In the genomic region with DNA sequence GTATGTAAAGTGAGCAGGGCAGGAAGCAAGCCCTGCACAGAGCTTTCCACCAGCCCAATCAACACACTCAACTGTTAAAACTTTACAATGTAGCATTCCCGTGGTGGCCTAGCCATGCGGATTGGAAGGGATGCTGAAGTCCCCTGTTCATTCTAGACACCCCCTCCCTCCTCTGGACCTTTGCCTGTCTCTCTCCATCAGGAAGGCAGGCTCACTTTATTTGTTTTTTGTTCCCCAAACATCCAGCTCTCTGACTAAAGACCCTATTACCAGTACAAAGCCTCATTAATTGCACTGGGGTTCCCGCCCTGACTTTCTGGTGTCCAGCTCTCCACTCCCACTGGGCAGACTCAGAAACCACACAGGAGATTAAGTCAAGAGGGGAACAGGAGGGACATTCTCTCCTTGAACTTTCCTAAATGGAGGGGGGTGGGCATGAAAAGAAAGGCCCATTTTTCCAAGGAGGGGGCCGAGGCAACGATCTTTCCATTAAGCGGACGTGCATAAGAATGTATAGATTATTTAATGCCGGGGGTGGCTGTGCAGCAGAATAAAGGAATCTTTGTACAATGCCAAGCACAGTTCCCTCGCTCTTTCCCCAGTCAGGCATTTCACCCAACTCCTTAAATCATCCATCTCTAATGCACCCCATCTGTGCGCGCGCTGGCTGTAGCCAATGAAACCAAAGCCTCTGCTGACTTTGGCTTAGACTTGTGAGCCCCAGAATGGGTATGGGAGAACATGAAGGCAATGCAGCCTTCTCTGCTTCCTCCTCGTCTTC, we compare ENCODE assay signal across 8 mouse cellular contexts. TPM values are rescaled to one million over a fixed set of nuclear protein-coding genes. Genes with fewer than 3 reads are reported as not detected.
DNase-seq lines count a peak whose midpoint lies in the region; ATAC-seq lines count a peak whose summit lies in the region.
"Had no signal": no experiment of that assay in that cellular context is flagged by ENCODE, and none has a peak within 500 bp of the region (broad histone marks: within the 10 kb centered on the region; RNA-seq: fewer than 3 reads in every experiment).

No protein-coding gene starts in this region.

- H3K27me3 ChIP-seq in hindbrain, embryonic 10.5 days (ENCODE audit: insufficient read depth, poor library complexity, severe bottlenecking), result no peaks in the 10 kb centered on the region
- H3K27me3 ChIP-seq in hindbrain, embryonic 14.5 days (ENCODE audit: control insufficient read depth, insufficient read depth, low read length), result no peaks in the 10 kb centered on the region
- no peaks in the 10 kb centered on the region for H3K27me3 ChIP-seq in embryonic facial prominence, embryonic 14.5 days (replicated peaks; ENCODE audit: control insufficient read depth, insufficient read depth, low read length)
- no peaks in the 10 kb centered on the region for H3K27me3 ChIP-seq in limb, embryonic 15.5 days
- H3K27me3 ChIP-seq: liver, embryonic 15.5 days had no signal

- intact Hi-C loops in left cerebral cortex, postnatal 36 days (cut with DNase I), result no loop called here

- no peak overlapping the region for H3K4me3 ChIP-seq in hindbrain, embryonic 10.5 days
- no peak overlapping the region for H3K4me3 ChIP-seq in hindbrain, embryonic 14.5 days (replicated peaks; ENCODE audit: low read length)
- H3K4me3 ChIP-seq in embryonic facial prominence, embryonic 14.5 days (ENCODE audit: low read depth, low read length), result no peak overlapping the region
- H3K4me3 ChIP-seq in limb, embryonic 15.5 days, result no peak overlapping the region
- H3K4me3 ChIP-seq: liver, embryonic 15.5 days had no signal

- DNase-seq in hindbrain, embryonic 10.5 days (ENCODE audit: low spot score), result no peak
- no peak for DNase-seq in hindbrain, embryonic 14.5 days (ENCODE audit: low spot score)
- peak; percentile 23 for DNase-seq in Muller cell, postnatal 12 days (ENCODE audit: inconsistent ontology term)
- DNase-seq in embryonic facial prominence, embryonic 14.5 days (ENCODE audit: low spot score), result peak; percentile 88
- DNase-seq in left cerebral cortex, postnatal 36 days (ENCODE audit: low spot score in 2 of 2), result no peak
- no peak for DNase-seq in B cell, adult 2 months

- H3K4me1 ChIP-seq in hindbrain, embryonic 10.5 days (replicated peaks), result peaks cover 52% of the 10 kb centered on the region
- H3K4me1 ChIP-seq in hindbrain, embryonic 14.5 days (replicated peaks; ENCODE audit: control insufficient read depth, insufficient read depth, low read length), result peaks cover 26% of the 10 kb centered on the region
- peaks cover 43% of the 10 kb centered on the region for H3K4me1 ChIP-seq in embryonic facial prominence, embryonic 14.5 days (ENCODE audit: control insufficient read depth, insufficient read depth, low read length)
- peaks cover 57% of the 10 kb centered on the region for H3K4me1 ChIP-seq in limb, embryonic 15.5 days

- ATAC-seq in hindbrain, embryonic 14.5 days (ENCODE audit: low FRiP score), result no peak
- ATAC-seq in embryonic facial prominence, embryonic 14.5 days (ENCODE audit: low read depth), result peak; percentile 71
- peak; percentile 61 for ATAC-seq in limb, embryonic 15.5 days (ENCODE audit: insufficient number of reproducible peaks, low FRiP score, low TSS enrichment, low read depth)

- H3K27ac ChIP-seq in hindbrain, embryonic 10.5 days, result peak overlapping the region; percentile 77
- no peak overlapping the region for H3K27ac ChIP-seq in hindbrain, embryonic 14.5 days
- H3K27ac ChIP-seq in embryonic facial prominence, embryonic 14.5 days (replicated peaks; ENCODE audit: low read depth, low read length), result peak overlapping the region; percentile 89
- H3K27ac ChIP-seq in limb, embryonic 15.5 days, result peak overlapping the region; percentile 89
- H3K27ac ChIP-seq: liver, embryonic 15.5 days had no signal

- H3K4me2 ChIP-seq in hindbrain, embryonic 14.5 days (replicated peaks), result no peak overlapping the region
- H3K4me2 ChIP-seq in embryonic facial prominence, embryonic 14.5 days (ENCODE audit: low read depth, low read length), result peak overlapping the region; percentile 21
- peak overlapping the region; percentile 12; the same call in 1 of the 2 replicates for H3K4me2 ChIP-seq in limb, embryonic 15.5 days
- H3K4me2 ChIP-seq: liver, embryonic 15.5 days had no signal

- peaks cover 4% of the 10 kb centered on the region; the same call in 1 of the 2 replicates for H3K36me3 ChIP-seq in hindbrain, embryonic 10.5 days
- H3K36me3 ChIP-seq in hindbrain, embryonic 14.5 days (replicated peaks; ENCODE audit: control insufficient read depth, insufficient read depth), result no peaks in the 10 kb centered on the region
- H3K36me3 ChIP-seq in embryonic facial prominence, embryonic 14.5 days (ENCODE audit: control insufficient read depth, insufficient read depth, low read length), result peaks cover 17% of the 10 kb centered on the region
- peaks cover 6% of the 10 kb centered on the region; the same call in 1 of the 2 replicates for H3K36me3 ChIP-seq in limb, embryonic 15.5 days
- H3K36me3 ChIP-seq: liver, embryonic 15.5 days had no signal

- H3K9ac ChIP-seq in hindbrain, embryonic 14.5 days, result no peak overlapping the region
- H3K9ac ChIP-seq in embryonic facial prominence, embryonic 14.5 days (ENCODE audit: low read depth, low read length), result no peak overlapping the region
- no peak overlapping the region for H3K9ac ChIP-seq in limb, embryonic 15.5 days
- H3K9ac ChIP-seq: liver, embryonic 15.5 days had no signal

- WGBS in hindbrain, embryonic 10.5 days, result 58% methylated on average over 13 of the region's 13 CpGs
- 33% methylated on average over 13 of the region's 13 CpGs for WGBS in hindbrain, embryonic 14.5 days
- 23% methylated on average over 13 of the region's 13 CpGs for WGBS in embryonic facial prominence, embryonic 14.5 days
- WGBS in limb, embryonic 15.5 days, result 33% methylated on average over 13 of the region's 13 CpGs

- H3K9me3 ChIP-seq in hindbrain, embryonic 10.5 days, result no peaks in the 10 kb centered on the region
- no peaks in the 10 kb centered on the region for H3K9me3 ChIP-seq in hindbrain, embryonic 14.5 days (ENCODE audit: control insufficient read depth, low read length)
- H3K9me3 ChIP-seq in embryonic facial prominence, embryonic 14.5 days (ENCODE audit: control insufficient read depth, low read length), result no peaks in the 10 kb centered on the region
- H3K9me3 ChIP-seq in limb, embryonic 15.5 days, result no peaks in the 10 kb centered on the region
- H3K9me3 ChIP-seq: liver, embryonic 15.5 days had no signal

RNA-seq across cellular contexts. Expression of a gene that starts 24.3 kb away (rescaled TPM):
- polyA plus RNA-seq in hindbrain, embryonic 10.5 days (2016; fragmentation: Nextera tagmentation; extraction: Ambion mirVana), result 4.2 and 4.3 TPM in 2 replicates
- 3.2 and 3.9 TPM in 2 replicates for polyA plus RNA-seq in hindbrain, embryonic 14.5 days (2014; fragmentation: Nextera tagmentation; extraction: Ambion mirVana)
- 7.8 and 8.6 TPM in 2 replicates for polyA plus RNA-seq in embryonic facial prominence, embryonic 14.5 days (2014; fragmentation: Nextera tagmentation; extraction: Ambion mirVana)
- polyA plus RNA-seq in limb, embryonic 15.5 days (2015; fragmentation: Nextera tagmentation; extraction: Ambion mirVana), result 7.9 and 8.5 TPM in 2 replicates
- total RNA-seq in left cerebral cortex, postnatal 36 days (2021), result 10 to 100 TPM; 47.5 to 52.3 TPM

Comparison
In these comparisons a context has a peak if more than half of its experiments do, and no peak if none do; other contexts are left out.
1. DNase-seq: peak in Muller cell, postnatal 12 days (single experiment) and embryonic facial prominence, embryonic 14.5 days (single experiment); none in hindbrain, embryonic 10.5 days (single experiment), hindbrain, embryonic 14.5 days (single experiment), left cerebral cortex, postnatal 36 days (0 of 2) and B cell, adult 2 months (0 of 2).